ENCODE assay signal across 8 mouse cellular contexts in genomic region chr6:30300901-30301300, GRCm38 (mm10). TPM values are rescaled to one million over a fixed set of nuclear protein-coding genes. Genes with fewer than 3 reads are reported as not detected.
DNase-seq lines count a peak whose midpoint lies in the region; ATAC-seq and TF ChIP-seq lines count a peak whose summit lies in the region.

No protein-coding gene starts in this region.

- H3K4me2 ChIP-seq in hindbrain, embryonic 13.5 days: peak overlapping the region; percentile 89
- peak overlapping the region; percentile 79 for H3K4me2 ChIP-seq in lung, embryonic 14.5 days

- peak; percentile 51 for DNase-seq in adrenal gland, adult 8-10 months
- DNase-seq in adrenal gland, postnatal 4 days (ENCODE audit: low spot score in 2 of 2): no peak
- peak; percentile 23 for DNase-seq in urinary bladder, postnatal 14 days (ENCODE audit: low spot score)
- DNase-seq in urinary bladder, adult 2 months (ENCODE audit: low spot score): no peak
- peak; percentile 16 for DNase-seq in lung, embryonic 14.5 days

- WGBS in hindbrain, embryonic 13.5 days: 3% methylated on average over 7 of the region's 7 CpGs
- 9% methylated on average over 7 of the region's 7 CpGs for WGBS in lung, embryonic 14.5 days

- H3K27me3 ChIP-seq in hindbrain, embryonic 13.5 days: no peaks in the 10 kb centered on the region
- no peaks in the 10 kb centered on the region for H3K27me3 ChIP-seq in lung, embryonic 14.5 days (ENCODE audit: insufficient read depth, low read length)

- peak overlapping the region; percentile 81 for H3K4me3 ChIP-seq in hindbrain, embryonic 13.5 days
- H3K4me3 ChIP-seq in lung, embryonic 14.5 days (ENCODE audit: low read depth, low read length): peak overlapping the region; percentile 62

- H3K9ac ChIP-seq in hindbrain, embryonic 13.5 days: peak overlapping the region; percentile 76
- H3K9ac ChIP-seq in lung, embryonic 14.5 days: peak overlapping the region; percentile 52

- ATAC-seq in hindbrain, embryonic 13.5 days (ENCODE audit: low FRiP score): no peak
- no peak for ATAC-seq in lung, embryonic 14.5 days (ENCODE audit: insufficient read depth)
- ATAC-seq in erythroid progenitor cell, adult 5-6 weeks (replicated peaks; ENCODE audit: low FRiP score, poor library complexity, severe bottlenecking): no peak
- no peak for ATAC-seq in inflammation-experienced regulatory T-cells, adult 6 months

- peaks cover 17% of the 10 kb centered on the region for H3K36me3 ChIP-seq in hindbrain, embryonic 13.5 days
- peaks cover 19% of the 10 kb centered on the region for H3K36me3 ChIP-seq in lung, embryonic 14.5 days (ENCODE audit: insufficient read depth)

- H3K27ac ChIP-seq in hindbrain, embryonic 13.5 days: peak overlapping the region; percentile 91
- peak overlapping the region; percentile 85 for H3K27ac ChIP-seq in lung, embryonic 14.5 days (ENCODE audit: low read depth)

- H3K4me1 ChIP-seq in hindbrain, embryonic 13.5 days (replicated peaks): peaks cover 36% of the 10 kb centered on the region
- H3K4me1 ChIP-seq in lung, embryonic 14.5 days (ENCODE audit: insufficient read depth): peaks cover 23% of the 10 kb centered on the region

- no peaks in the 10 kb centered on the region for H3K9me3 ChIP-seq in hindbrain, embryonic 13.5 days
- H3K9me3 ChIP-seq in lung, embryonic 14.5 days (ENCODE audit: low read depth, low read length): no peaks in the 10 kb centered on the region

- no peak for TF ChIP-seq CTCF in lung, embryonic 14.5 days (IDR thresholded peaks at IDR 0.05; ENCODE audit: low read depth)

RNA-seq across cellular contexts. Expression of gene Ube2h, which starts 3.4 kb away (rescaled TPM):
- 100 to 1,000 TPM in 3 of 4 experiments, 10 to 100 TPM in 1; 97.5 to 131 (median 112) TPM for total RNA-seq in adrenal gland, adult 8-10 months (2022)
- total RNA-seq in adrenal gland, postnatal 4 days (2021): 100 to 1,000 TPM; 108 to 113 TPM
- 94.6 and 103 TPM in 2 replicates for polyA plus RNA-seq in urinary bladder, adult 2 months (2012; rRNA removed)
- 58.1 and 61.0 TPM in 2 replicates for polyA plus RNA-seq in hindbrain, embryonic 13.5 days (2015; fragmentation: Nextera tagmentation; extraction: Ambion mirVana)
- 42.3 and 45.8 TPM in 2 replicates for polyA plus RNA-seq in lung, embryonic 14.5 days (2014; fragmentation: Nextera tagmentation; extraction: Ambion mirVana)
- 26.8 and 29.9 TPM in 2 replicates for total RNA-seq in erythroid progenitor cell, adult 5-6 weeks (2015; ENCODE audit: low replicate concordance)
- 36.9 and 47.2 TPM in 2 replicates for total RNA-seq in erythroid progenitor cell, adult 5-6 weeks (2017; ENCODE audit: low replicate concordance)
- 100 to 1,000 TPM; 108 to 123 (median 115) TPM for polyA plus RNA-seq in inflammation-experienced regulatory T-cells, adult 6 months (2017; shearing (Covaris generic))

Comparison
In these comparisons a context has a peak if more than half of its experiments do, and no peak if none do; other contexts are left out.
1. DNase-seq: peak in adrenal gland, adult 8-10 months (single experiment), urinary bladder, postnatal 14 days (single experiment) and lung, embryonic 14.5 days (single experiment); none in adrenal gland, postnatal 4 days (0 of 2) and urinary bladder, adult 2 months (single experiment).